Mouse (Mus musculus): Measurements from ENCODE around the gene Prss56.

Prss56 gene

GRCm38 (mm10) chr1:87232197-87232596, 49.1 kb downstream of the Prss56 start:
- no peak for DNase-seq (ENCODE audit: low spot score)
